Mouse (Mus musculus): ENCODE data around the gene Kcnh2. TPM values are rescaled to one million over a fixed set of nuclear protein-coding genes. Genes with fewer than 3 reads are reported as not detected.

Gene Kcnh2
- polyA plus RNA-seq, 1 experiment: 29.4 TPM

- TF ChIP-seq CTCF (IDR thresholded peaks at IDR 0.05; ENCODE audit: extremely low read depth, insufficient read depth, low read length) (no peak), POLR2A (IDR thresholded peaks at IDR 0.05; ENCODE audit: extremely low read depth, insufficient read depth, low read length) (no peak)
Observed at GRCm38 (mm10) chr5:24279527-24279926, 71.9 kb downstream of the Kcnh2 start.

GRCm38 (mm10) chr5:24278206-24278605, 73.2 kb downstream of the Kcnh2 start:
- Histone ChIP-seq H3K27ac (ENCODE audit: insufficient read depth, low read length) (no peak overlapping the region), H3K4me1 (ENCODE audit: control insufficient read depth, insufficient read depth, low read length) (no peaks in the 10 kb centered on the region), H3K4me3 (ENCODE audit: insufficient read depth, low read length) (no peak overlapping the region)
- TF ChIP-seq CTCF (IDR thresholded peaks at IDR 0.05; ENCODE audit: extremely low read depth, insufficient read depth, low read length) (no peak), POLR2A (IDR thresholded peaks at IDR 0.05; ENCODE audit: extremely low read depth, insufficient read depth, low read length) (no peak)

More at GRCm38 (mm10) chr5:24279527-24279926, 71.9 kb downstream of the Kcnh2 start:
- no peak overlapping the region for H3K27ac ChIP-seq (ENCODE audit: insufficient read depth, low read length)
- no peak overlapping the region for H3K4me3 ChIP-seq (ENCODE audit: insufficient read depth, low read length)
- H3K4me1 ChIP-seq (ENCODE audit: control insufficient read depth, insufficient read depth, low read length): no peaks in the 10 kb centered on the region

- TF ChIP-seq POLR2A (IDR thresholded peaks at IDR 0.05; ENCODE audit: extremely low read depth, insufficient read depth, low read length): no peak
- no peak for TF ChIP-seq CTCF (IDR thresholded peaks at IDR 0.05; ENCODE audit: extremely low read depth, insufficient read depth, low read length)
- H3K27ac ChIP-seq (ENCODE audit: insufficient read depth, low read length): no peak overlapping the region
- no peak overlapping the region for H3K4me3 ChIP-seq (ENCODE audit: insufficient read depth, low read length)
Observed at GRCm38 (mm10) chr5:24273683-24274621, 77.5 kb downstream of the Kcnh2 start.

DNA sequence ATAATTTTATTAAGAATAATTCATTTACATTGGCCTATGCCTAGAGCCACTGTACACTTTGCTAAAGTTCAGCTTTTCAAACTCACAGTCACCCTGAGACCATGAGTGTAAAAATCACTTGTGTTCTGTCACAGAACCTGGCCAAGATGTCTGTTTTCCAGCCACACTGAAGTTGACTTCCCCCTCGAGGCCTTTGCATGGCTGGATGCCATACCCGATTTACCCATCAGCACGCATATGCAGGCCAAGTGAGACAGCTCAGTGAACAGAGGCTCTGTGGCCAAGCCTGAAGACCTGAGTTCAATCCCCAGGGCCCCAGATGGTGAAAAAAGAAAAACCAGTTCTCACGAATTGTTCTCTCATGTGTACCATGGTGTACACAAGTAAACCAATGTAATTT, 80.5 kb downstream of the Kcnh2 start:
- H3K4me1 ChIP-seq (ENCODE audit: control insufficient read depth, insufficient read depth, low read length): no peaks in the 10 kb centered on the region
- H3K4me3 ChIP-seq (ENCODE audit: insufficient read depth, low read length): no peak overlapping the region
- TF ChIP-seq CTCF (IDR thresholded peaks at IDR 0.05; ENCODE audit: extremely low read depth, insufficient read depth, low read length): no peak
- no peak for TF ChIP-seq POLR2A (IDR thresholded peaks at IDR 0.05; ENCODE audit: extremely low read depth, insufficient read depth, low read length)
- H3K27ac ChIP-seq (ENCODE audit: insufficient read depth, low read length): no peak overlapping the region

More at GRCm38 (mm10) chr5:24273683-24274621, 77.5 kb downstream of the Kcnh2 start:
- H3K4me1 ChIP-seq (ENCODE audit: control insufficient read depth, insufficient read depth, low read length): no peaks in the 10 kb centered on the region

Other genes starting within 250 kb of the Kcnh2 start
- gene Nupl2, start 186.6 kb downstream of the Kcnh2 start, polyA plus RNA-seq (2012; rRNA removed): 9.3 and 10.5 TPM in 2 replicates
- gene Nos3, start 13.2 kb upstream of the Kcnh2 start, polyA plus RNA-seq (2012; rRNA removed): 9.6 and 10.4 TPM in 2 replicates
- 4.0 and 4.1 TPM in 2 replicates for gene Atg9b, start 40.5 kb upstream of the Kcnh2 start, polyA plus RNA-seq (2012; rRNA removed)
- gene Abcb8, start 42.1 kb upstream of the Kcnh2 start, polyA plus RNA-seq (2012; rRNA removed): 54.8 and 57.3 TPM in 2 replicates
- gene Asic3, start 61.8 kb upstream of the Kcnh2 start, polyA plus RNA-seq (2012; rRNA removed): 0.44 and 0.70 TPM in 2 replicates
- 232 TPM in 2 replicates for gene Cdk5, start 71.9 kb upstream of the Kcnh2 start, polyA plus RNA-seq (2012; rRNA removed)
- gene Slc4a2, start 72.2 kb upstream of the Kcnh2 start, polyA plus RNA-seq (2012; rRNA removed): 36.5 and 39.9 TPM in 2 replicates
- gene Fastk, start 93.7 kb upstream of the Kcnh2 start, polyA plus RNA-seq (2012; rRNA removed): 237 and 255 TPM in 2 replicates
- 48.7 and 49.0 TPM in 2 replicates for gene Tmub1, start 96.2 kb upstream of the Kcnh2 start, polyA plus RNA-seq (2012; rRNA removed)
- gene Agap3, start 100.6 kb upstream of the Kcnh2 start, polyA plus RNA-seq (2012; rRNA removed): 438 and 458 TPM in 2 replicates
- 0.04 and 0.06 TPM in 2 replicates for gene Gbx1, start 175.6 kb upstream of the Kcnh2 start, polyA plus RNA-seq (2012; rRNA removed)
- gene Asb10, start 189.4 kb upstream of the Kcnh2 start, polyA plus RNA-seq (2012; rRNA removed): 0.40 and 0.42 TPM in 2 replicates
- gene 4931409K22Rik, start 205.2 kb upstream of the Kcnh2 start, polyA plus RNA-seq (2012; rRNA removed): 0.04 and 0.11 TPM in 2 replicates
- gene Abcf2, start 225.9 kb upstream of the Kcnh2 start, polyA plus RNA-seq (2012; rRNA removed): 83.6 and 87.1 TPM in 2 replicates
- gene Chpf2, start 235.1 kb upstream of the Kcnh2 start, polyA plus RNA-seq (2012; rRNA removed): 55.1 and 62.2 TPM in 2 replicates

Measured in cortical plate, adult 2 months (tissue).